Mouse (Mus musculus): Measurements from ENCODE around the gene Mpped1. TPM values are rescaled to one million over a fixed set of nuclear protein-coding genes. Genes with fewer than 3 reads are reported as not detected.

Gene Mpped1
- polyA plus RNA-seq (2015; fragmentation: Nextera tagmentation; extraction: Ambion mirVana), result 28.1 and 31.7 TPM in 2 replicates

DNA sequence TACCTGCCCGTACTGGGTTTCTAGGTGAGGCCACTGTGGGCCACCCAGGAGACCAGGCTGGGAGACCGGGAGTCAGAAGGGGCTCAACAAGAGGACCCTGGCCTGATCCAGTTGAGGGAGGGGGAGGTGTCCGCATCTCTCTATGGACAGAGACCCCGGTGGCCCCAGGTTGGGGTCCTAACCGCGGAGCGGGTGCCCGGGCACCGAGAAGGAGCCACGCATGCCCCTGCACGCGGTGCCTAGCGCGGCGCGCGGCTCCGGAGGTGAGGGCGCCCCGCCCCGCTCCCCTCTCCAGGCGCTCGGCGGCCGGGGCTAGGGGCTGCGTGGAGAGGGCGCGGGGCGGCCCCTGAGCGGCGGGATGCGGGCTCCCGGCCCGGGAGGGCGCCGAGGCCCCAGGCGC lies at the start of gene Mpped1:
Gene Mpped1 (plus strand): TSS at position 81 of the 400 bp plus-strand sequence.
- peak; percentile 46; the same call in 1 of the 2 replicates for ATAC-seq (ENCODE audit: low FRiP score)
- H3K36me3 ChIP-seq, result no peaks in the 10 kb centered on the region
- H3K9ac ChIP-seq (replicated peaks), result peak within 1 kb of the TSS; percentile 72
- H3K27me3 ChIP-seq (replicated peaks), result peaks cover 18% of the 10 kb centered on the region
- peaks cover 17% of the 10 kb centered on the region for H3K4me1 ChIP-seq
- no peaks in the 10 kb centered on the region for H3K9me3 ChIP-seq (replicated peaks)
- WGBS, result 5% methylated on average over 17 of the region's 37 CpGs
- H3K4me3 ChIP-seq (replicated peaks), result peak within 1 kb of the TSS; percentile 67
- H3K4me2 ChIP-seq, result peak within 1 kb of the TSS; percentile 94
- no peak within 1 kb of the TSS for H3K27ac ChIP-seq (replicated peaks)

GRCm38 (mm10) chr15:83740676-83741422 lies 38.4 kb upstream of the Mpped1 start:
- WGBS, result 37% methylated on average over 21 of the region's 21 CpGs
- no peak for ATAC-seq (ENCODE audit: low FRiP score)
- Histone ChIP-seq H3K27me3 (replicated peaks) (no peaks in the 10 kb centered on the region), H3K9me3 (replicated peaks) (no peaks in the 10 kb centered on the region), H3K4me3 (replicated peaks) (no peak overlapping the region), H3K9ac (replicated peaks) (no peak overlapping the region), H3K4me1 (0 out of 2 replicates have a peak, but pooled peaks cover 10% of the 10 kb centered on the region), H3K4me2 (no peak overlapping the region), H3K27ac (replicated peaks) (no peak overlapping the region), H3K36me3 (no peaks in the 10 kb centered on the region)

GRCm38 (mm10) chr15:83742018-83742417 lies 37.2 kb upstream of the Mpped1 start:
- ATAC-seq (ENCODE audit: low FRiP score), result no peak
- 85% methylated on average over 1 of the region's 1 CpGs for WGBS

GRCm38 (mm10) chr15:83746311-83746710 lies 33.0 kb upstream of the Mpped1 start:
- no peaks in the 10 kb centered on the region for H3K9me3 ChIP-seq (replicated peaks)
- H3K36me3 ChIP-seq, result no peaks in the 10 kb centered on the region
- no peak overlapping the region for H3K4me3 ChIP-seq (replicated peaks)
- no peaks in the 10 kb centered on the region for H3K27me3 ChIP-seq (replicated peaks)
- WGBS, result 63% methylated on average over 16 of the region's 16 CpGs
- no peak overlapping the region for H3K4me2 ChIP-seq
- H3K4me1 ChIP-seq, result 0 out of 2 replicates have a peak, but pooled peaks cover 3% of the 10 kb centered on the region
- no peak overlapping the region for H3K9ac ChIP-seq (replicated peaks)
- ATAC-seq (ENCODE audit: low FRiP score), result no peak
- no peak overlapping the region for H3K27ac ChIP-seq (replicated peaks)

More at GRCm38 (mm10) chr15:83742018-83742417, 37.2 kb upstream of the Mpped1 start:
- Histone ChIP-seq H3K4me1 (0 out of 2 replicates have a peak, but pooled peaks cover 10% of the 10 kb centered on the region), H3K27me3 (replicated peaks) (no peaks in the 10 kb centered on the region), H3K27ac (replicated peaks) (no peak overlapping the region), H3K9ac (replicated peaks) (no peak overlapping the region), H3K4me2 (no peak overlapping the region), H3K4me3 (replicated peaks) (no peak overlapping the region), H3K9me3 (replicated peaks) (no peaks in the 10 kb centered on the region), H3K36me3 (no peaks in the 10 kb centered on the region)

GRCm38 (mm10) chr15:83748986-83749385 lies 30.3 kb upstream of the Mpped1 start:
- no peaks in the 10 kb centered on the region for H3K36me3 ChIP-seq
- 80% methylated on average over 6 of the region's 6 CpGs for WGBS
- ATAC-seq (ENCODE audit: low FRiP score), result no peak
- H3K9ac ChIP-seq (replicated peaks), result no peak overlapping the region
- H3K27me3 ChIP-seq (replicated peaks), result no peaks in the 10 kb centered on the region
- no peaks in the 10 kb centered on the region for H3K9me3 ChIP-seq (replicated peaks)
- H3K27ac ChIP-seq (replicated peaks), result no peak overlapping the region
- no peak overlapping the region for H3K4me2 ChIP-seq
- H3K4me1 ChIP-seq, result no peaks in the 10 kb centered on the region
- H3K4me3 ChIP-seq (replicated peaks), result no peak overlapping the region

- H3K9me3 ChIP-seq (replicated peaks), result no peaks in the 10 kb centered on the region
- 56% methylated on average over 9 of the region's 9 CpGs for WGBS
- H3K27me3 ChIP-seq (replicated peaks), result no peaks in the 10 kb centered on the region
- H3K27ac ChIP-seq (replicated peaks), result no peak overlapping the region
- no peak overlapping the region for H3K4me3 ChIP-seq (replicated peaks)
- H3K4me2 ChIP-seq, result no peak overlapping the region
- H3K4me1 ChIP-seq, result no peaks in the 10 kb centered on the region
- no peak overlapping the region for H3K9ac ChIP-seq (replicated peaks)
- H3K36me3 ChIP-seq, result no peaks in the 10 kb centered on the region
- ATAC-seq (ENCODE audit: low FRiP score), result no peak
Observed at GRCm38 (mm10) chr15:83749436-83749835, 29.8 kb upstream of the Mpped1 start.

DNA sequence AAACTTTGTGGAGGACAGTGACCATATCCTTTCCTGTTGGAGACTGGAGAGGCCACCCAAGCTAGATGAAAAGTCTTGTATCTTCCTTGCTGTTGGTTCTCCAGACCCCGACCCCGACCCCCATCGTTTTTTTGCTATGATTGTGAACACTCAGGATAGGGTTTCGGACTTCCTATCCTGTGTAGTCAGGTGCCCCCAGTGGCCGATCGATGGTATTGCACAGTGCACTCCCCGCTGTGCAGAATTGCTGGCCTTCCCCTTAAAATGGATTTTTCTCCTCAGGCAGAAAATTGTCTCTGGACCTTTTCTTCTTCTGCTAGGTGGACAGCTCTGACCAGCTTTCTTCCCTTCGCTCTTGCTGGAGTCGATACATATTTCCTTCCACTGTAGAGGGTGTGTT lies 22.5 kb upstream of the Mpped1 start:
- H3K9ac ChIP-seq (replicated peaks), result no peak overlapping the region
- H3K27me3 ChIP-seq (replicated peaks), result no peaks in the 10 kb centered on the region
- WGBS, result 34% methylated on average over 9 of the region's 9 CpGs
- ATAC-seq (ENCODE audit: low FRiP score), result no peak
- H3K9me3 ChIP-seq (replicated peaks), result no peaks in the 10 kb centered on the region
- no peak overlapping the region for H3K4me2 ChIP-seq
- H3K27ac ChIP-seq (replicated peaks), result no peak overlapping the region
- peaks cover 3% of the 10 kb centered on the region for H3K4me1 ChIP-seq
- H3K36me3 ChIP-seq, result no peaks in the 10 kb centered on the region
- H3K4me3 ChIP-seq (replicated peaks), result no peak overlapping the region

DNA sequence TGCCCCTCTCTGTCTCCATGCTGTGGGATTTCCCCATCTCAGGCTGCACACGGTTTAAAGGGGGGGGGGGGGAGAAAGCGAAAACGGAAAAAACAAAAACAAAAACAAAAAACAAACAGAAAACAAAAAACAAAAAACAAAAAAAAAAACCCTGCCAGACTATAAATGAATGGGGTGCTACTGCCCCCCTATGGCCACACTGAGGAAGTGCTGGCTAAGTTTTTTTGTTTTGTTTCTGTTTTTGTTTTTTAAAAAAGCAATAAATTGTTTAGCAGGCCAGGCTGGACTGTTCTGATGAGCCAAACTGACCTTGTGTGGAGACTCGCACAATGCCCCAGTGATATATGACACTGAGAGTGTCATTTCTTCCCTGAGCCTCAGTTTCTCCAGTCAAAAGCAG lies 20.3 kb upstream of the Mpped1 start:
- no peaks in the 10 kb centered on the region for H3K36me3 ChIP-seq
- WGBS, result 13% methylated on average over 4 of the region's 4 CpGs
- no peak overlapping the region for H3K9ac ChIP-seq (replicated peaks)
- peaks cover 5% of the 10 kb centered on the region for H3K4me1 ChIP-seq
- no peaks in the 10 kb centered on the region for H3K27me3 ChIP-seq (replicated peaks)
- H3K27ac ChIP-seq (replicated peaks), result no peak overlapping the region
- H3K4me3 ChIP-seq (replicated peaks), result no peak overlapping the region
- H3K9me3 ChIP-seq (replicated peaks), result no peaks in the 10 kb centered on the region
- no peak for ATAC-seq (ENCODE audit: low FRiP score)
- no peak overlapping the region for H3K4me2 ChIP-seq

DNA sequence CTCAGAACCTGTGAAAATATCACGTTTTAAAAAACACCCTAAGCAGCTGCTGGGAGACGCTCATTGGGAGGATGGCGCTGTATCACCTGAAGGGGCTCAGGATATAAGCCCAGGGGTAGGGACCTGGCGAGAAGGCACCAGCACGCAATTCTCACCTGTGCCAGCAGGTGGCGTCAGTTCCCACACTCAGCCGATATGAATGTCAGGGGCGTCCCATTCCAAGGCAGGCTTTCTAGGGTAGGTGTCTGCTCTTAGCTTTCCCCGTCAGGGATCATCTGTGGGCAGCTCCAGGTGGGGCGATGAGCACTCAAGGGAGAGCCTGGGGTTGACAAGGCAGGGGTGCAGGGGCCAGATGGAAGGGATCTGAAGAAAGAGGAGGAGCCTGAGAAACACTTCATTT lies 18.6 kb upstream of the Mpped1 start:
- WGBS, result 4% methylated on average over 10 of the region's 10 CpGs
- no peak; the same call in 1 of the 2 replicates for ATAC-seq (ENCODE audit: low FRiP score)
- H3K27me3 ChIP-seq (replicated peaks), result no peaks in the 10 kb centered on the region

DNA sequence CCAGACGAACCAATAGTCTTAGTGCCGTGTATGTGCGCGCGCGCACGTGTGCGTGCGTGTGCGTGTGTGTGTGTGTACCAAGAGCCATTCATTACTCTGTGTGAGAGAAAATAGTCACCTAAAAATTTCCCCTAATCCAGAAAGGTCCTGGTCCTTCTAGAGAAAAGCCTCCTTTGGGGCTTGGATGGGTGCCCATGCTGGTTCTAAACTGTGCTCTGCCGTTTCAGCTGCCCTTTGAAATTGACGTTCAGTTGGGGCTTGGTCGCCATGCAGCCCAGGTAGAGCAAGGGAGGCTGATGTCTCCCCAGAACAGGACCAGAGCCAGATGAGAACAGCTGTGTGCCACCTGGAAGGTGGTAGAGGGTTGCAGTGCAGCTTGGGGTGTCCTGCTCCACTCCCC lies 17.8 kb upstream of the Mpped1 start:
- no peaks in the 10 kb centered on the region for H3K9me3 ChIP-seq (replicated peaks)
- 88% methylated on average over 13 of the region's 13 CpGs for WGBS
- H3K36me3 ChIP-seq, result no peaks in the 10 kb centered on the region
- ATAC-seq (ENCODE audit: low FRiP score), result no peak
- H3K4me2 ChIP-seq, result no peak overlapping the region
- no peak overlapping the region for H3K9ac ChIP-seq (replicated peaks)
- peaks cover 5% of the 10 kb centered on the region for H3K4me1 ChIP-seq
- H3K4me3 ChIP-seq (replicated peaks), result no peak overlapping the region
- H3K27me3 ChIP-seq (replicated peaks), result no peaks in the 10 kb centered on the region
- H3K27ac ChIP-seq (replicated peaks), result no peak overlapping the region

More for the DNA sequence above, 18.6 kb upstream of the Mpped1 start:
- H3K4me3 ChIP-seq (replicated peaks), result no peak overlapping the region
- no peak overlapping the region for H3K4me2 ChIP-seq
- no peaks in the 10 kb centered on the region for H3K36me3 ChIP-seq
- H3K27ac ChIP-seq (replicated peaks), result no peak overlapping the region
- H3K9me3 ChIP-seq (replicated peaks), result no peaks in the 10 kb centered on the region
- peaks cover 5% of the 10 kb centered on the region for H3K4me1 ChIP-seq
- H3K9ac ChIP-seq (replicated peaks), result no peak overlapping the region

GRCm38 (mm10) chr15:83765388-83766029 lies 13.8 kb upstream of the Mpped1 start:
- H3K9ac ChIP-seq (replicated peaks), result no peak overlapping the region
- H3K9me3 ChIP-seq (replicated peaks), result no peaks in the 10 kb centered on the region
- ATAC-seq (ENCODE audit: low FRiP score), result no peak
- no peak overlapping the region for H3K4me3 ChIP-seq (replicated peaks)
- 18% methylated on average over 6 of the region's 6 CpGs for WGBS
- no peak overlapping the region for H3K4me2 ChIP-seq
- no peaks in the 10 kb centered on the region for H3K27me3 ChIP-seq (replicated peaks)
- no peaks in the 10 kb centered on the region for H3K36me3 ChIP-seq
- no peak overlapping the region for H3K27ac ChIP-seq (replicated peaks)
- H3K4me1 ChIP-seq, result peaks cover 5% of the 10 kb centered on the region
